Mouse (Mus musculus) kidney, embryonic 16.5 days (tissue): Measurements from ENCODE around the gene Myo5a. TPM values are rescaled to one million over a fixed set of nuclear protein-coding genes. Genes with fewer than 3 reads are reported as not detected.
A peak's percentile ranks its signal among the peaks of the same experiment; 100 is the strongest.

Source experiments
- ATAC-seq: fragments of 200-750 bp; cut with Nextera tagmentation; 2 replicates; pipeline ENCODE4 v1.8.0; 2017; ENCODE audit warnings: moderate TSS enrichment; ENCODE audit not compliant: low FRiP score, low TSS enrichment
- H3K27ac ChIP-seq: fragments of 300-500 bp; sonication (generic); 2 replicates; pipeline ENCODE4 v1.5.1; 2014; ENCODE audit warnings: low read length
- H3K27me3 ChIP-seq: fragments of 300-500 bp; sonication (generic); 2 replicates; pipeline ENCODE4 v1.6.1; 2014; ENCODE audit warnings: low read length, control low read depth, mixed read lengths; ENCODE audit not compliant: insufficient read depth
- H3K36me3 ChIP-seq: fragments of 300-500 bp; sonication (generic); 2 replicates; pipeline ENCODE4 v1.6.1; 2014; ENCODE audit warnings: low read length, control low read depth, mixed read lengths; ENCODE audit not compliant: insufficient read depth
- H3K4me1 ChIP-seq: fragments of 300-500 bp; sonication (generic); 2 replicates; pipeline ENCODE4 v1.6.1; 2014; ENCODE audit warnings: low read length, control low read depth, mixed read lengths; ENCODE audit not compliant: insufficient read depth
- H3K4me2 ChIP-seq: fragments of 300-500 bp; sonication (generic); replicated peaks from 2 replicates; pipeline ENCODE4 v1.6.1; 2014; ENCODE audit warnings: low read depth, low read length
- H3K4me3 ChIP-seq: fragments of 300-500 bp; sonication (generic); 2 replicates; pipeline ENCODE4 v1.5.1; 2014; ENCODE audit warnings: mild to moderate bottlenecking, low read length
- H3K9ac ChIP-seq: fragments of 300-500 bp; sonication (generic); replicated peaks from 2 replicates; pipeline ENCODE4 v1.6.1; 2014; ENCODE audit warnings: low read length
- H3K9me3 ChIP-seq: fragments of 300-500 bp; sonication (generic); 2 replicates; pipeline ENCODE4 v1.6.1; 2016; ENCODE audit warnings: low read length, control low read depth
- WGBS: fragments of 180-500 bp; shearing (Covaris S2); extraction: QIAGEN DNeasy Blood & Tissue Kit; methylation state at CpG from one replicate; pipeline ENCODE4 v1.1.7; 2014; 5-methylcytosine and 5-hydroxymethylcytosine counted together
- polyA plus RNA-seq: library from polyadenylated mRNA; unstranded; fragments of >200 nt; fragmentation: Nextera tagmentation; extraction: Ambion mirVana; gene quantifications from 2 replicates; pipeline ENCODE4 v1.2.1, GENCODE M21; 2015

Gene Myo5a
- polyA plus RNA-seq = 9.8 and 13.5 TPM in 2 replicates

- Histone ChIP-seq H3K9me3 (no peaks in the 10 kb centered on the region), H3K4me2 (peak within 1 kb of the TSS; percentile 70), H3K4me3 (peak within 1 kb of the TSS; percentile 71), H3K27me3 (no peaks in the 10 kb centered on the region), H3K9ac (peak within 1 kb of the TSS; percentile 83), H3K36me3 (no peaks in the 10 kb centered on the region), H3K4me1 (peaks cover 11% of the 10 kb centered on the region), H3K27ac (peak within 1 kb of the TSS; percentile 82)
- ATAC-seq = peak; percentile 7
- 23% methylated on average over 23 of the region's 23 CpGs for WGBS
These were observed at the start of gene Myo5a for GRCm38 (mm10) chr9:75070457-75071028. Myo5a (plus strand) TSS chr9:75071015.

DNA sequence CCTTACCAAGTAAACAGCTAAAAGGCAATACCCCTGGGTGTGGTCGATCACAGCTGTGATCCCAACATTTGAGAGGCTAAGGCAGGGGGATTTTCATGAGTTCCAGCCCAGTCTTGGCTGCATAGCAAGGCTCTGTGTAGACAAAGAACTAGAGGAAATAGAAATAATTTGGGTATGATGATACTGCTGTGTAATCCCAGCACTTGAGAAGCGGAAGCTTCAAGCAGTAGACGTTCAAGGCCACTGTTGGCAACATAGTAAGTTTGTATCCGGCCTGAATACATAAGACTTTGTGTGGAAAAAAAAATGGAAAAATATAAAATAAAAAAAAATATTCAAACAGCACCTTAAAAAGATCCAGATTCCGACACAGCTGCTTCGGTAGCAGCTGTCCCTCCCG is 48.3 kb upstream of the Myo5a start:
- no peak overlapping the region for H3K4me3 ChIP-seq
- no peak overlapping the region for H3K9ac ChIP-seq
- 93% methylated on average over 7 of the region's 7 CpGs for WGBS
- H3K9me3 ChIP-seq = no peaks in the 10 kb centered on the region
- no peak for ATAC-seq
- no peak overlapping the region for H3K4me2 ChIP-seq
- H3K36me3 ChIP-seq = peaks cover 19% of the 10 kb centered on the region
- H3K27ac ChIP-seq = no peak overlapping the region
- no peaks in the 10 kb centered on the region for H3K4me1 ChIP-seq
- H3K27me3 ChIP-seq = no peaks in the 10 kb centered on the region

DNA sequence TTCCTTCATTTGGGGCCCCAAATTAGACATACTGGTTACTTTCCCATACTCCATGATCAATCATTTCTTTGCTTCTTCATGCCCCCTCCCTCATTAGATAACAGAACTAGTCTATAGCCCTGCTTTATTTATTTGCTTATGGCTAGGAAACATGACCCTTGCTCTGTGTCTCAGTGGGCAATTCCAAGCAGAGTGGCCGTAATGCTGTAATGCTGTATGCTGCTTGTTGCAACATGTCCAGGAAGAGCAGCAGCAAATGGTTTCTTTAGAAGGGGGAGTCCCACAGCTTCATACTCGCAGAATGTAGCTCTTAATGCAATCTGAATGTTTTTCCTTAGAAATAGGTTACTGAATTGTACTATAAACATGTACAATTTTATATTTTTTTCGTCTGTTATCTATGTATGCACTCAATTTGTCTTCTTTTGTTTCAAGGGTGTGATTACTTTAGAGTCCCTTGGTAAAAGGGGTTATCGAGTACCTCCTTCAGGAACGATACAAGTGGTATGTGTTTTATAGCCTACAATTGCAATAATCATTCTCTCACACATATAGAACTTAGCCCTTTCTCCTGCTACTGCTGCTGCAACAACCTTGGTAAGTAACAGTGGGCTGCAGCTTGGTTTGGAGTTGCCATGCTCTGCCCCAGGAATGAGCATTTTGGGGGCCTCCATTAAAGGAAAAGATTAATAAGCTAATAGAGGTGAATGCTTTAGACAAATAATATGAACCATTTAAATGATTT is 47.5 kb upstream of the Myo5a start:
- no peak overlapping the region for H3K4me2 ChIP-seq
- no peak overlapping the region for H3K4me3 ChIP-seq
- 56% methylated on average over 5 of the region's 5 CpGs for WGBS
- peaks cover 19% of the 10 kb centered on the region for H3K36me3 ChIP-seq
- no peaks in the 10 kb centered on the region for H3K9me3 ChIP-seq
- H3K27ac ChIP-seq = no peak overlapping the region
- no peak overlapping the region for H3K9ac ChIP-seq
- H3K4me1 ChIP-seq = no peaks in the 10 kb centered on the region
- no peaks in the 10 kb centered on the region for H3K27me3 ChIP-seq
- no peak for ATAC-seq

- Histone ChIP-seq H3K4me2 (no peak overlapping the region), H3K27ac (no peak overlapping the region), H3K4me1 (no peaks in the 10 kb centered on the region), H3K9ac (no peak overlapping the region), H3K36me3 (peaks cover 13% of the 10 kb centered on the region), H3K4me3 (no peak overlapping the region), H3K27me3 (no peaks in the 10 kb centered on the region), H3K9me3 (no peaks in the 10 kb centered on the region)
- 49% methylated on average over 7 of the region's 7 CpGs for WGBS
- no peak for ATAC-seq
These were observed 46.7 kb upstream of the Myo5a start for GRCm38 (mm10) chr9:75024089-75024488.

DNA sequence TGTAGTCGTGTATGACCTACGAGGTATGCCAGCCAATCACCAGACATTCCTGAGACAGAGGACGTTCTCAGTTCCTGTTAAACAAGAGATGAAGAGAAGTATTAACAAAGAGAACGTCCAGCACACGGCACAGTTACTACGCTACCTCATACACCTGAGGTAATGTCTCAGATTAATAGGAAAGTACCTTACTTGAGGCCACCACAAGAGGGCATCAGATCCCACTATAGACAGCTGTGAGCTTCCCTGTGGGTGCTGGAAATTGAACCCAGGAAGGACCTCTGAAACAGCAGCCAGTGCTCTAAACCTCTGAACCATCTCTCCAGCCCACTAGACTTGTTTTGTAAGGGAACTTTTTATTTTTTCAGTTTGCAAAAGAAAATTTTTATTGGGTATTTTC is 45.1 kb upstream of the Myo5a start:
- Histone ChIP-seq H3K27me3 (no peaks in the 10 kb centered on the region), H3K4me2 (no peak overlapping the region), H3K36me3 (no peaks in the 10 kb centered on the region; the same call in 1 of the 2 replicates), H3K9ac (no peak overlapping the region), H3K4me3 (no peak overlapping the region), H3K9me3 (no peaks in the 10 kb centered on the region), H3K4me1 (no peaks in the 10 kb centered on the region), H3K27ac (no peak overlapping the region)
- ATAC-seq = no peak
- WGBS = 79% methylated on average over 6 of the region's 6 CpGs

GRCm38 (mm10) chr9:75032408-75032807 is 38.4 kb upstream of the Myo5a start:
- 90% methylated on average over 1 of the region's 1 CpGs for WGBS
- Histone ChIP-seq H3K4me3 (no peak overlapping the region), H3K4me2 (no peak overlapping the region), H3K9me3 (no peaks in the 10 kb centered on the region), H3K9ac (no peak overlapping the region), H3K27ac (no peak overlapping the region), H3K27me3 (no peaks in the 10 kb centered on the region), H3K4me1 (no peaks in the 10 kb centered on the region), H3K36me3 (0 out of 2 replicates have a peak, but pooled peaks cover 3% of the 10 kb centered on the region)
- ATAC-seq = no peak

- H3K27ac ChIP-seq = no peak overlapping the region
- H3K4me2 ChIP-seq = no peak overlapping the region
- no peaks in the 10 kb centered on the region for H3K4me1 ChIP-seq
- no peak overlapping the region for H3K9ac ChIP-seq
- no peaks in the 10 kb centered on the region for H3K27me3 ChIP-seq
- H3K36me3 ChIP-seq = 0 out of 2 replicates have a peak, but pooled peaks cover 3% of the 10 kb centered on the region
- H3K4me3 ChIP-seq = no peak overlapping the region
- 60% methylated on average over 7 of the region's 7 CpGs for WGBS
- H3K9me3 ChIP-seq = no peaks in the 10 kb centered on the region
- ATAC-seq = no peak
These were observed 37.7 kb upstream of the Myo5a start for GRCm38 (mm10) chr9:75033141-75033540.

- WGBS = 16% methylated on average over 1 of the region's 1 CpGs
- no peaks in the 10 kb centered on the region for H3K27me3 ChIP-seq
- no peak overlapping the region for H3K9ac ChIP-seq
- H3K4me3 ChIP-seq = no peak overlapping the region
- no peaks in the 10 kb centered on the region for H3K9me3 ChIP-seq
- ATAC-seq = no peak
- 0 out of 2 replicates have a peak, but pooled peaks cover 3% of the 10 kb centered on the region for H3K36me3 ChIP-seq
- H3K4me2 ChIP-seq = no peak overlapping the region
- H3K4me1 ChIP-seq = peaks cover 10% of the 10 kb centered on the region
- no peak overlapping the region for H3K27ac ChIP-seq
These were observed 36.1 kb upstream of the Myo5a start for GRCm38 (mm10) chr9:75034691-75035090.

- Histone ChIP-seq H3K4me2 (no peak overlapping the region), H3K9me3 (no peaks in the 10 kb centered on the region), H3K4me3 (no peak overlapping the region), H3K27ac (no peak overlapping the region), H3K36me3 (0 out of 2 replicates have a peak, but pooled peaks cover 3% of the 10 kb centered on the region), H3K27me3 (no peaks in the 10 kb centered on the region), H3K9ac (no peak overlapping the region), H3K4me1 (peaks cover 12% of the 10 kb centered on the region)
- ATAC-seq = no peak
- 75% methylated on average over 4 of the region's 4 CpGs for WGBS
These were observed 34.9 kb upstream of the Myo5a start for GRCm38 (mm10) chr9:75035944-75036343.
